Mouse (Mus musculus): ENCODE measurements at regions not wholly inside any gene's neighbourhood (a gene's known extent, or its start where the extent isn't known, plus 50 kb on each side); places are given as distances from the start of the nearest gene placed in this dataset.

GRCm38 (mm10) chr11:34888374-34889136, 55.1 kb upstream of the Spdl1 start:
- TF ChIP-seq MAFK (IDR thresholded peaks at IDR 0.05; ENCODE audit: insufficient read depth, low read depth, low read length) (no peak), HCFC1 (IDR thresholded peaks at IDR 0.05; ENCODE audit: borderline replicate concordance, insufficient read depth, low read length) (no peak), ZC3H11A (IDR thresholded peaks at IDR 0.05; ENCODE audit: borderline replicate concordance, low read depth, low read length) (no peak)

All from ES-E14 (cell line).